Mouse (Mus musculus) forelimb bud, embryonic 11.5 days (tissue): ENCODE measurements around the gene Nyx.
"Not testable (repeated sequence)": the region's sequence is repeated elsewhere in the genome, so short reads cannot be mapped to it uniquely, and the experiment has no call there.

Experiments used
- DNase-seq: peaks from one replicate; pipeline ENCODE4 v3.0.0-alpha.2; 2012; ENCODE audit warnings: low read depth, low spot score

Gene Nyx

DNA sequence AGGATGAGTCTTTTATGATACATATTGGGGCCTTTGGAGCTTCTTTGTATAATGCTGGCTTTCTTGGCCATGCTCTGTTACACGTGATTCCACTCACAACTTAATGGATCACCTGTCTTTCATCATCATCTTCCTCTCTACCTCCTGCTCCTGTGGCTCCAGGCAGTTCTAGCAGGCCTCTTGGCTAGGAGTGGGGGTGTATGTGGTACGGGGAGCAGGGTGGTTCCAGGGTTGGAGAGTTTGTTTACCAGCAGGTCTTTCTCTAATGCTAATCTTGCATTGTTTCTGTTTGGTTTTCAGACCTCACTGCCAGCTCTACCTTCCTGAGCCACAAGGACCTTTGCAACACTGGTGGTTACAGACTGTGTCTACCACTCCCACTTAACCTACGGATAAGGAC, at the start of gene Nyx:
Nyx (plus strand) TSS at position 301 of the 400 bp plus-strand sequence.
- DNase-seq, result no peak

DNA sequence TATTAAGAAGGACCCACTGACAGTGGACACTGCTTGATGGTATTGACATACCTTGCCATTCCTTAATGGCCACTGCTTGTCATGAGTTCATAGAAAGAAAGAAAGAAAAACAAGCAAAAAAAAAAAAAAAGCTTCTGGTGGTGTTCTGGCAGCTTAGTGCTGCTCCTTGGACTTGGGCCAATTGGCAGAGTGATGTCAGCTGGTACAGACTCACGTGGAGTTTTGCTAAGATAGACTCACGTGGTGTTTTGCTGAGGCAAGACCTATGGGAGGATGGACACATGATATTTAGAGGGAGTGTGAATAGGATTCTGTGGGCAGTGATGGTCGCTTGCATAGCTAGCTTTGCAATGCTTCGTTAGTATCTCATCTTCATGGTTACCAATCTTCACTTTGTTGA, 43.9 kb upstream of the Nyx start:
- no peak for DNase-seq

DNA sequence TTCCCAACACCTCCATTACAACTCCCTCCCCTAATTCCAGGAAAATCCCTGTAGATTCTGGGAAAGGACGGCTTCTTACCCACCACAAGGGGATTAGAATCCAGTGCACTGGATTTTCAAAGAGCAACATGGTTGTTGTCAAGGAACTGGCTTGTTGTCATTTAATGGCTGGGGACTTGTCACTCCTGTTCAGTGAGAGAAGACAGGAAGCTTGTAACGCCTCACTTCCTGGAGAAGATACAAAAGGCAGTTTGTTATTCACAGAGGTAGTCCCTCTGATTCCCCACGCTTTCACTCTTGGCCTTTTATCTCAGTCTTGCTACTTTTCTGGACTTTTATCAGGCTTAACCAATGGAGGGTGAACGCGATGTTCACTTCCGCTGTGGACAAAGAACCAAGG, 34.5 kb upstream of the Nyx start:
- no peak for DNase-seq

DNA sequence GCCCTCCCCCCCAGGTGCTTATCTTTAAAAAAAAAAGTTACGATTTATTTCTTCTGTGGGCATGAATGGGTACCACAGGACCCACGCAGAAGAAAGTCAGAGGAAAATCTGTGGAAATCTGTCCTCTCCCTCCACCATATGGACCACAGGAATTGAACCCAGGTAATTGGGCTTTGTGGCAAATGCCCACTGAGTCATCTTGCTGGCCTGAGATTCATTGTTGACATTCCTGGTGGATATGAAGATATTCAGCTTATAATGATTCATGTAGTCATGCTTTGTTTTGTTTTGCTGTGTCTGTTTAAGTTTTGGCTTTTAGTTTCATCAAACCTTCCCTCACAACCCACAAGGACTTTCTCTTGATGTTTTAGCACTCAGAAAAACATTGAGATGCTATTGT, 29.9 kb upstream of the Nyx start:
- not testable (repeated sequence) for DNase-seq

DNA sequence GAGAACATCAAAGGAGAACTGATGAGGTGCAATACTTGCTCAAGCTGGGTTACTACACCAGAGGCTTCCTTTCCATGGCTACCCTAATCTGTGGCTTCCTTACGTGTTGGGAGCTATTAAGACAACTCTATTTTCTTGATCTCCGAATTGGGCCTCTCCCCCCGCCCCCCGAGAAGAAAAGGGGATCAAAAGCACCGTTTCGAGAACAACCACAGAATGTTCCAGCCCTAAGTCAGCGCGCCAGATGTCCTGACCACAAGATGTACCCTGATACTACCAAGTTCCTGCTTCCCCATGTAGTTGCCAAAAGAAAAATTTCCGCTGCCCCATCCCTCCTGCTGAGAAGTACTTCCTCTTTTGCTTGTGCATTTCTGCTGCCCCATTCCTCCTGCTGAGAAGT, 9.4 kb upstream of the Nyx start:
- not testable (repeated sequence) for DNase-seq

DNA sequence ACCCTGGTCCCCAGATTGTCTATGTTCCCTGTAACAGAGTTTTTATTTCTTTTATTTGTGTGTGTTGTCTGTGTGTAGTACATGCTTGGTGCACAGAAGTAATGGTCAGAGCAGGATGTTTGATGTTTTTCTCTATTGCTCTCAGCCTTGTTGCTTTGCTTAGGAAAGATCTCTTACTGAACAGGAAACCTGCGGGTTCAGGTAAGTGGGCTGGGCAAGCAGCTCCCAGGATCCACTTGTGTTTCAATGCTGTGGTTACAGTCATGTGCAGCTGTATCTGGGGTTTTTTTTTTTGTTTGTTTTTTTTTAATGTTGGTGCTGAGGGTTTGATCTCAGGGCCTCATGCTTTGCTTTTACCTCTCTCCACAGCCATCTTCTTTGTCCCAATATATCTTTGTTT, 7.1 kb upstream of the Nyx start:
- DNase-seq, result no peak

DNA sequence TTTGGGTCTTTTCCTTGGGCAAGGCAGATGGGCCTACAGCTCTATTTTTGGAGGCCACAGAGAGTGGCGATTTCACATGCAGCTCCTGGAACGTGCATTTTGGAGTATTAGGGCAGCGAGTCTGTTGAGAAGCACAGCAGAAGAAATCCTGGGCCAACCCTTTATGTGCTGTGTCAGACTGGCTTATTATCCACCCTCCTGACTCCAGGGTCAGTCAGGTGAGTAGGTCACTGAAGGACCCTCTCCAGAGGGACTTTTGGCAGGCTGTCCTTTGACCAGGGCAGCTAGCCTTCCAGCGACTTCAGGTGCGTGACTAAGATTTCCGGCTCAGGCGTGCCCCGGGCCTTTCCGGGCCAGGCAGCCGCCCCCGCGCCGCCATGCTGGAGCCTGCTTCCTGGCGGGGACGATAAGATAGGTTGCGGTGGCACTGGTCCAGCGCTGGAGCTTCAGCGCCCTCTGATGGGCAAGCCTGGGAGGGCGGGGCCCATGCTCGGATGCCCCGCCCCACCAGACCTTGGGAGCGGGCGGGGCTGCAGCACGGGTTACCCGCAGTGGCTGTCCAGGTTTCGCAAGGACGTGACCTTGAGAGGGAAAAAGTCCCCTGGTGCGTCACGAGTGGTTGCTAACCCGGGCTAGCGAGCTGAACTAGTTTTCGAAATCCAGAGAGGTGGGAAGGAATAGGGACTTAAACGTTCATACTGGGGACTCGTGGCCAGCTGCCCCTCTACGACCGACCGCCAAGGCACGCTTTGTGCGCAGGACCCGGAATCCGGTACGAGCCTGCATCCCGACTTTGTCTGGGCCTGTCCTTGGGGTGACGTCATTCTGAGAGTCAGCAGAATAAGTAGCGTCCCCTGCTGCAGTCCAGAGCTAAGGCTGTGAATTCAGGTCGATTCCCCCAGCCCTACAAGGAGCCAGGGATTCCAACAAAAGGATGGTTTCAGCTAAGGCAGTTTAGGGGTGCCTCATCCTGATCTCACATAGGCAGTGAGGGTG, 4.3 kb upstream of the Nyx start:
- peak; percentile 89 for DNase-seq

DNA sequence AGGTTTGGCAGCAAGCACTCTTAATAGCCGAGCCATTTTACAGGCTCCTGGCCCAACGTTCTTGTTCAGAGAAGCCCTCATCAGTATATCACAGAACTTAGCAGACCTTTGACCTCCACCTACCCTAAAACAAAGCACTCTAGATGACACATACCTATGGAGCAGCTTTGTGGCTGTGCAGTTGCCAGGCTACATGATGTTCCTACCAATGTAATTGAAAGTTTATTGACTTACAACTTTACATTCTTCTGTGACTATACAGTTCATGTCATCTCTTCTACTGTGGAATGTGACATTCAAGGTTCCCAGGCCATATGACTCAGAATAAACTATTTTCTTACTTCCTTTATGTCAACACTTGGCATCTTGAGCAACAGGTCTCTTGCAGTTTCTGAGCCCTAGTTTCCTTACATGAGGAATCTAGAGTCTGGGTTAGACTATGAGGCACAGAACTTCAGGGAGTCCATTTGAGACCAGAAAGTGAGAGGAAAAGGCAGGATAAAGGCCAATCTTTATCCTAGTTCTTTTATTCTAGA, 2.9 kb upstream of the Nyx start:
- no peak for DNase-seq

DNA sequence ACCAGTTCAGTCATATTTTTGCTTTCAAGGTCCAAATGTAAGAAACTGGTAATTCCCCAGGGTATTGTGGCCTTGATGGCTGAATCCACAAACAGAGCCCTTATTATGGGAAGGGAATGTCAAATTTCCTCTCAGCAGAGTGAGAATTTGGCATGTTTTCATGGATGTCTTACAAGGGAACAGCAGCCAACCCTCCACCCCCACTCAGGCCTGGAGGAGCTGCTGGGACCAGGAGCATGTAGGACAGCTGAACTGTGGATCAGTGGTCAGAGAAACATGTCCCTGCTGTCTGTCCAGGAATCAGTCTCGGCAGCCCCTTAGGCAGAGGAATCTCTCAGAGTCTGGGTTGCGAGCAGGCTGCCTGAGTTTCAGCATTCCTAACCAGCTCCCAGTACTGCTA, 771 bp downstream of the Nyx start:
- DNase-seq, result no peak

DNA sequence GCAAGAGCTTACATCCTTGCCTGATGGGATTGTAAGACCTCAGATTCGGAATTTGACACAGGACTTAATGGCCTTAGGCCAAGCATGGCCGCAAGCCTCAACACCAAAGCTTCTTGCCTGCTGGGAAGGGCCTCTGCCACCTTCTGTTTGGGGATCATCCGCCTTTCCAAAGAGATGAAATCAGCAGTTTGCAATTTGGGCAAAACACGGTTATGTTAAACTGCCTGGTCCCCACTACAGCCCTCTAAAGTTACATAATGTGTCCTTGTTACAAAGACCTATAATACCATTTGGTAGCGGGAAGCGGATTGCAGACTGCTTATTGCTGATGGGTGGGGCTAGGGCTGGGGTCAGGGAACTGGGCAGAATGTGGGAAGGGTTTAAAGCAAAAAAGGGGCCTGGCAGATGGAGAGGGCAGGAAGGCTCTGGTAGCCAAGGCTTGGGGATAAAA, 1.2 kb downstream of the Nyx start:
- DNase-seq, result no peak

DNA sequence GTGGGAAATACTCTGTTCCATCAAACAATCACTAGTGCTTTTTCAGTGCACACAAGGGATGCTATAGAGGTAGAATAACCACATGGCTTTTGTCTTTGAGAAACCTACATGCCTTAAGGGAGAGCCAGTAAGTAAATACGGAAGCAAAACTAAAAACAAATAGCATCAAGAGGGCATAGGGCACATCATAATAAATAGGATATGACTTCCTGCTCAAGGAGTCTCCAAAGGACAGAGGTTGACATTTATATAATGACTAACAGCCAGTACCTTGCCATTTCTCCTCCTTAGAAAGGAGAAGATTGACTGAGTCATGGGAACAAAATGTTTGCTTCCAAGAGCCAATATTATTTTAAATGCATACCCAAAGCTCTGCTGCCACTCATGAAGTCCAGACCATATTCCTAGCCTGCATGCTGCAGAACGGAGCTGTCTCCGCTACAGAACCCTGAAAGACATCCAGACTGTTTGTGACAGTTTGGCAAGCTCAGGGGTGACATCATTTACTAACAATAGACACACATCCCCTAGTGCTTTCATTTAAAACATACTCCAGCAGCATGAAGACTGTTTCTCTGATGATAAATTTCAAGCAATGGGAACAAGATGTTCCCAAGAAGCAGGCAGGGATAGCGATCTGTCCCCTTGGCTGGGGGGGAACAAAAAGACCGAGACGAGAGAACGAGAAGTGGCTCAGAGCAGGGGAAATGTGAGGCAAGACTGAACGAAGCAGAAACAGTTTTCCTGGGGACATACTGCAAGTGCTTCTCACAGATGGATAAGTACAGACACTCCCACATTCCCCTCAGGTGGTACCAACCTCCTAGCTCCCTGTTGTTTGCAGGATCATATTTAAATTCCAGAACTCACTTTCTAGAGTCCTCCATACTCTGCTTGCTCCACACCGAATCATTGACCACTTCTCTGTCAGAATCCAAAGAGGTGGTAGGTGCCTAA, 3.5 kb downstream of the Nyx start:
- DNase-seq, result no peak

DNA sequence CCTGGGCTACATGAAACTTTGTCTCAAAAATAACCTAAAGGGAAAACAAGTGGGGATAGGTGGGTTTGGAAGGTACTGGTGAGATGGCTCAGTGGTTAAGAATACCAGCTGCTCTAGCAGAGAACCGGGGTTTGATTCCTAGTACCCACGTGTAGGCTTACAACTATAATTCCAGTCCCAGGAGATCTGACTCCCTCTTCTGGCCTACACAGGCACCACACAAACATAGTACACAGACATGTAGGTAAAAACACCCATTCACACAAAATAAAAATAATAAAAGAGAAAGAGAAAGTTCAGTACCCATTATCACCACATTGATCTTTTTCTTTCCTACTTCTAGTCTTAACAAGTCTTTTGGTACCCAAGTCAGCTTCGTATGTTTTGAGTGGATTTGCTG, 6.0 kb downstream of the Nyx start:
- DNase-seq, result no peak

DNA sequence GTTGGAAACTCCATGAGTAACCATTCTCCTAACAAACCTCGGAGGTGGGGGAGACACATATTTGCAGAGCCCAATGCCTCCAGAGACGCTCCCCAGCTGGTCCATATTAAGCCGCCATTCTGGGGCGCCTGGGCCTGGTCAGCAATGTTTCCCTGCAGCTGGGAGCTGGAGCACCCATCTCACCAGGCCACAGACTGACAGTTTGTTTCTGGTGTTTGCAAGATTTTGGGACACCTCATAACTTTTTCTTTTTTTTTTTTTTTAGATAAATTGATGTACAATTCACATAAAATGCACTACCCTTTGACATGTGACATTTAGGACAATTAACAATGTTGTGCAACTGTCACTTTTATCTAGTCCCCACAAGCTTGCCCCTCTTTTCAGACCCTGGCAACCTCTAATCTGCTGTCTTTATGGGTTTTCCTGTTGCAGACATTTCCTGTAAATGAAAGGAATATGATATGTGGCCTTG, 6.9 kb downstream of the Nyx start:
- DNase-seq, result no peak

DNA sequence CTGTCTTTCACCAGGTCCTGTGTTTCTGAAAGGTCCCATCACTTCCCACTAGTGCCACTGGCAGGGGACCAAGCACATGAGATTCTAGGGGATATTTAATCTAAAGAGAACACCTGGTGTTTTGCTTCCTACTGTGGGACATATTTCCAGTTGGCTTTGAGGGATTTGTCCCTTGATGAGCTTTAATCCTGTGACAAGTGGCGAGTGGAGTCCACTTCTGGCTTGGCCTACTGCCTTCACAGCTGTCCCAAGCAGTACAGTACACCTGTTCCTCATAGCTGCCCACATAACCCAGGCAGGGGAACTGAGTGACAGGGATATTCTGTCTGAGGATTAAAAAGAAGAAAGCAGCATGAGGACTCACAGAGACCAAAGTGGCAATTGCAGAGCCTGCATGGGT, 9.5 kb downstream of the Nyx start:
- no peak for DNase-seq

DNA sequence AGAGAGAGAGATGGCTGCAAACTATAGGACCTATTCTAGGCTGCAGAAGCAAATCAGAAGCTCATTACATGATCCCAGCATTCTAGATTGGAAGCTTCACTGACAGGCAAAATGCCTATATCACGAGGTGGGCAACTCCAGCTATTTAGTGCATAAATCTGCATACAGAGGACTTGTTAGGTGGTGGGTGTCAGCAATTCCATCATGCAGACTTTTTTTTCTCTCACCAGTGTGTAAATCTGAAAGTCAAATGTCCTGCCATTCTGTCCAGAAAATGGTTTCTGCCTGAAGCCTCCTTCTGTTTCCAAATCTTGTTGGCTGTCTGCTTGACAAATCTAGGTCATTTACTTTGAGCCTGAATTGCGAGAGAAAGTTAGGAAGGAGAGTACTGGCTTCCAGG, 11.7 kb downstream of the Nyx start:
- no peak for DNase-seq

DNA sequence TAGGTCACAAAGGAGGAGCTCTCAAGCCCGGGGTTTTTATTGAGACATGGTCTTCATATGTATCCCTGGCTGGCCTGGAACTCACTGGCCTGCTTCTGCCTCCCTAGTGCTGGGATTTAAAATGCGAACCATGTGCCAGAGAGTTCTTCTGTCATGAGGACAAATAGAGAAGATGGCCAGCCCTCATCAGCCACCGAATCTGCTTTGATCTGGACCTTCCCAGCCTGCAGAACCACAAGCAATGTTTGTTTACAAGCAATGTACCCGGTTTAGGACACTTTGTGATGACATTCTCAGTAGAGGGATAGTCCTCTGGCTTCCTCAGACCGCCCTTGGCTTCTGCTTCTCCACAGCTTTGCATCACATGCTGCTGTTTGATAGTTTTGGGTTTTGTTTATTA, 12.4 kb downstream of the Nyx start:
- DNase-seq, result no peak

DNA sequence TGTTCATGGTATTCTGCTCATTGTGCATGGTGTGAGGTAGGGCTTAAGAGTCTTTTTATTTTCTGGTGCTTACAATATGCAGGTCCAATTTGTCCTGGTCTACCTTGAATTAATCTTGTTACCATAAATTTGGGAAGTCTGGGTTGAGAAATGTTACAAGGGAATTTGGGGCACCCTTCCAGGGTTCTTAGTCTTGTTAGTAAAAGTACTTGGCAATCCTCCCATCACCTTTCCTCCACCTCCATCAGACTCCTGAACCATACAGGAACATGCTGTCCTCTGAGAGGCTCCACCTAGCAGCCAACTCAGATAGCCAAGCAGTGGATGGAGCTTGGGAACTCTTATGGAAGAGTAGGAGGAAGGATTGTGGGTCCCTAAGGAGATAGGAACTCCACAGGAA, 13.7 kb downstream of the Nyx start:
- no peak for DNase-seq

DNA sequence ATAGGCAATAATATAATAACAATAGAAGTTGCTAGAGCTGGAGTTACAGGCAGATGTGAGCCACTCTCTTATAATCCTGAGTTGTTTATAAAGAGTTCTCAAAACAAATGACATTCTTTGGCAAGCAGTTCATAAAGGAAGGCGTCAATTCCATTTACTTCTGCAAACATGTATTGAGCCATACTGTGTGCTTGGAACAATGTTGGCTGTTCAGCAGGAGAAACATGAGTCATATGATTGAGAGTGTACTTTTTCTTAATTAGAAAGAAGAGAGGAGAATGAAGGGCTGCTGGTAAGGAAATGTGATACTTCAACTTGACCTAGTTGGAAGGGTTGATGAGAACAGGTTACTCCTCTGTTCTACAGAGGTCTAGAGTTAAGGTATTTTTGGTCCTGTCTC, 16.7 kb downstream of the Nyx start:
- DNase-seq, result no peak

DNA sequence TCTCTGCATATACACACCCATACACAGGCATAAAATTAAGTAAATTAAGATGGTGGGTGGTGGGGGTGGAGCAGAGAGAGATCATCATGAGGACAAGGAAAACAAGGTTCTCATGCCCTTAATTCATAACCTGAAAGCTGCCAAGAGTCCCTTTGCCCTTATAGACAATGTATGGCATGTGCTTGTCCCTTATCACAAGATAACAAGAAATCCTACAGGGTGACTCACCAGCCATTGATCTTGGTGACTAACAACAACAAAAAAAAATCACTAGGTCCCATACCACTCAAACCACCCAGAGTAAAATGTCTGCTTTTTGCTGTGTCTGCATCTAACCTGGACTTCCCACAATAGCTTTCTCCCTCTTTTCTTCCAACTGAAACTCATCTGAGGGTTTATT, 18.5 kb downstream of the Nyx start:
- DNase-seq, result no peak

DNA sequence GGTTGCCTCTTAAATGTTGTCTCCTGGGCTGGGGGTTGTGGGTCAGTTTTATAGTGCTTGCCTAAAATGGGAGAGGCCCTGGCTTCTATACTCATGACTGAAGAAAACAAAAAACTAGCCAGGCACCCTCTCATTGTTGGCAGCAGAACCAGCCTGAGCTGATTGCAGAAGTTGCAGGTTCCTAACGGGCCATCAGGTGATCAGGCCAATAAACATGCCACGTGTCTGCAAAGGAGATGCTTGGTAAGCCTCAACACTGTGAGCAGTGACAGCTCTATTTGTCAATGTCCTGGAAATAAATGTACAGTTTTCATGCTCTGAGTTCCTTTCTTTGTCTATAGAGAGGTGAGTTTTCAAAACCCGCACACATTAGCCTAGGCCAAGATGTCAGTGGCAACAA, 23.1 kb downstream of the Nyx start:
- no peak for DNase-seq

DNA sequence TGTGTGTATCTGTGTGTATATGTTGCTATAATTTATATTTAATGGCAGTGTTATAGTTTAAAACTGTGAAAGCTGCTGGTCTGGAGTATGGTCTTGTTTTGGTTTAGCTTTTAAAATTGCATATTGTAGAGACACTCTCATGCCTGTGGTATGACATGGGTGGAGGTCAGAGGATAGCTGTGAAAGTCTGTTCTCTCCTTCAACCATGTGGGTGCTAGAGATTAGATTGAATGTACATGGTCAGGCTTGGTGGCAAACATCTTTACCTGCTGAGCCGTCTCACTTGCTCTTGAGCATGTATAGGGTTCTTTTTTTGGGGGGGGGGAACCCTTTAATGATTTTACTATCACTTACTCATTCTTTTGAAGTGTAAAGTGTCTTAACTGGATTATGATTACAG, 23.9 kb downstream of the Nyx start:
- no peak for DNase-seq

DNA sequence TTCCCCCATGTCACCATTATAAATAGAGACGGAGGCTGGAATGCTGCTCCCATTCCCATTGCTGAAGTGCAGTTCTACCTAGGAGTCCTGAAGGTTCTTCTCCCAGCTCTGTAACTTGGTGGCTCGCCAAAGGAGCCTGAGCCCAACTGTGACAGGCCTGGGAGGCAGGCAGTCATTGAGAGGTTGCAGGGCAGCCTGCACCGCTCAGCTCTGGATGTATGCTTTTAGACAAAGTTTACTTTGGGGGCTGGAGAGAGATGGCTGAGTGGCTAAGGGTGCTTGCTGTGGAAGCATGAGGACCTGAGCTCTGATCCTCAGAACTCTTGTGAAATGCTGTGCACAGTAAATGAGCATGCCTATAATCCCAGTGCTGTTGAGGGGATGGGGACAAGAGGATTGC, 25.0 kb downstream of the Nyx start:
- DNase-seq, result no peak
